Mouse (Mus musculus): ENCODE data around the gene Il12a. TPM values are rescaled to one million over a fixed set of nuclear protein-coding genes. Genes with fewer than 3 reads are reported as not detected.
"Not testable (repeated sequence)": the region's sequence is repeated elsewhere in the genome, so short reads cannot be mapped to it uniquely, and the experiment has no call there.

Gene Il12a
- polyA plus RNA-seq, 1 experiment from 2014 or later: 0.25 TPM

GRCm38 (mm10) chr3:68709198-68709797 is 18.9 kb downstream of the Il12a start:
- no peak; the same call in 1 of the 2 replicates for ATAC-seq (ENCODE audit: insufficient read depth, low FRiP score, low TSS enrichment)
- 63% methylated on average over 9 of the region's 9 CpGs for WGBS

DNA sequence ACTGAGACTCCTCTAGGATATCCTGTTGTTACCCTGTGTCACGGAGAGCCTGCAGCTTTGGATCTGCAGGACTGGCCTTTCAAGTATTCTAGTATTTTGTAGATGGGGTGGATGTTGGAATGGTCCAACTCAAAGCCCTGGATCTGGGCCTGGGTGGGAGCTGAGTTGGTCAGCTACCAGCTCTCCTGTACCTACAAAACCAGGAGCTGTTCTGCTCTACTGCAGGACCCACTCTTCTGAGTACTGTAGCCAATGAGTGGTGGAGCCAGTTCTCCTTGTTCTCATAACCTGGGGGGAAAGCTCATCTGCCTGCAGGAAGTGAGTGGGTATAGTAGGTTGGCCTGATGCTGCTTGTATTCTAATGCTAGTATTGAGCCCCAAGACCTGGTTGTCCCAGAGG is 20.0 kb downstream of the Il12a start:
- H3K9ac ChIP-seq (ENCODE audit: low read length): no peak overlapping the region
- ATAC-seq (ENCODE audit: insufficient read depth, low FRiP score, low TSS enrichment) (no peak), DNase-seq (ENCODE audit: low spot score) (no peak)
- no peaks in the 10 kb centered on the region for H3K4me1 ChIP-seq (ENCODE audit: control insufficient read depth, insufficient read depth, low read length)
- no peak overlapping the region for H3K4me3 ChIP-seq (ENCODE audit: low read depth, low read length)
- H3K36me3 ChIP-seq (ENCODE audit: control insufficient read depth, insufficient read depth, low read length): no peaks in the 10 kb centered on the region
- WGBS: 84% methylated on average over 1 of the region's 1 CpGs
- H3K9me3 ChIP-seq (ENCODE audit: control insufficient read depth, low read length): no peaks in the 10 kb centered on the region
- H3K27me3 ChIP-seq (ENCODE audit: control insufficient read depth, insufficient read depth, low read length): no peaks in the 10 kb centered on the region
- no peak overlapping the region for H3K27ac ChIP-seq (ENCODE audit: low read depth, low read length)
- H3K4me2 ChIP-seq (ENCODE audit: low read depth): no peak overlapping the region

More at GRCm38 (mm10) chr3:68709198-68709797, 18.9 kb downstream of the Il12a start:
- Histone ChIP-seq H3K27ac (ENCODE audit: low read depth, low read length) (no peak overlapping the region), H3K9me3 (ENCODE audit: control insufficient read depth, low read length) (no peaks in the 10 kb centered on the region), H3K4me3 (ENCODE audit: low read depth, low read length) (no peak overlapping the region), H3K4me2 (ENCODE audit: low read depth) (no peak overlapping the region), H3K27me3 (ENCODE audit: control insufficient read depth, insufficient read depth, low read length) (no peaks in the 10 kb centered on the region), H3K9ac (ENCODE audit: low read length) (no peak overlapping the region), H3K4me1 (ENCODE audit: control insufficient read depth, insufficient read depth, low read length) (no peaks in the 10 kb centered on the region), H3K36me3 (ENCODE audit: control insufficient read depth, insufficient read depth, low read length) (no peaks in the 10 kb centered on the region)
- DNase-seq (ENCODE audit: low spot score): peak; percentile 63

- Histone ChIP-seq H3K9me3 (ENCODE audit: control insufficient read depth, low read length) (no peaks in the 10 kb centered on the region), H3K27me3 (ENCODE audit: control insufficient read depth, insufficient read depth, low read length) (no peaks in the 10 kb centered on the region), H3K4me3 (ENCODE audit: low read depth, low read length) (no peak overlapping the region), H3K9ac (ENCODE audit: low read length) (no peak overlapping the region), H3K36me3 (ENCODE audit: control insufficient read depth, insufficient read depth, low read length) (no peaks in the 10 kb centered on the region), H3K4me1 (ENCODE audit: control insufficient read depth, insufficient read depth, low read length) (no peaks in the 10 kb centered on the region), H3K27ac (ENCODE audit: low read depth, low read length) (no peak overlapping the region), H3K4me2 (ENCODE audit: low read depth) (no peak overlapping the region)
- WGBS: 89% methylated on average over 5 of the region's 5 CpGs
- DNase-seq (ENCODE audit: low spot score) (no peak), ATAC-seq (ENCODE audit: insufficient read depth, low FRiP score, low TSS enrichment) (no peak)
Observed at GRCm38 (mm10) chr3:68711510-68711909, 21.1 kb downstream of the Il12a start.

- DNase-seq (ENCODE audit: low spot score): peak; percentile 65
- Histone ChIP-seq H3K9ac (ENCODE audit: low read length) (no peak overlapping the region), H3K4me1 (ENCODE audit: control insufficient read depth, insufficient read depth, low read length) (no peaks in the 10 kb centered on the region), H3K27me3 (ENCODE audit: control insufficient read depth, insufficient read depth, low read length) (no peaks in the 10 kb centered on the region), H3K4me3 (ENCODE audit: low read depth, low read length) (no peak overlapping the region), H3K36me3 (ENCODE audit: control insufficient read depth, insufficient read depth, low read length) (no peaks in the 10 kb centered on the region), H3K9me3 (ENCODE audit: control insufficient read depth, low read length) (no peaks in the 10 kb centered on the region), H3K27ac (ENCODE audit: low read depth, low read length) (no peak overlapping the region), H3K4me2 (ENCODE audit: low read depth) (no peak overlapping the region)
- ATAC-seq (ENCODE audit: insufficient read depth, low FRiP score, low TSS enrichment): no peak
- 15% methylated on average over 7 of the region's 7 CpGs for WGBS
Observed at GRCm38 (mm10) chr3:68713550-68713949, 23.1 kb downstream of the Il12a start.

DNA sequence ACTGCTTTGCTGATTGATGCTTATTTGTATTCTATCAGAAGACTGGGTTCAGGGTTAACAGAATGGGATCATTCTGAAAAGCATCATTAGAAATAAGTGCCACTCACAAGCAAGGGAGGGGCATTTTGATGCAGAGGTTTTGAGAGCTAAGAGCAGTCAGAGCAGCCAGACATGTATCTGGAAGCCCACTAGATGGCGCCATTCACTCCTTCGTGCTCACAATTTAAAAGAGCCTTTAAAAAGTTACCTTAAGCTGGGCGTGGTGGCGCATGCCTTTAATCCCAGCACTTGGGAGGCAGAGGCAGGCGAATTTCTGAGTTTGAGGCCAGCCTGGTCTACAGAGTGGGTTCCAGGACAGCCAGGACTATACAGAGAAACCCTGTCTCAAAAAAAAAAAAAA is 26.9 kb downstream of the Il12a start:
- not testable (repeated sequence) for H3K9ac ChIP-seq (ENCODE audit: low read length); H3K36me3 ChIP-seq (ENCODE audit: control insufficient read depth, insufficient read depth, low read length); ATAC-seq (ENCODE audit: insufficient read depth, low FRiP score, low TSS enrichment); H3K4me1 ChIP-seq (ENCODE audit: control insufficient read depth, insufficient read depth, low read length); H3K4me2 ChIP-seq (ENCODE audit: low read depth); H3K27ac ChIP-seq (ENCODE audit: low read depth, low read length); H3K27me3 ChIP-seq (ENCODE audit: control insufficient read depth, insufficient read depth, low read length); H3K9me3 ChIP-seq (ENCODE audit: control insufficient read depth, low read length); H3K4me3 ChIP-seq (ENCODE audit: low read depth, low read length)
- peak; percentile 45 for DNase-seq (ENCODE audit: low spot score)
- 41% methylated on average over 5 of the region's 5 CpGs for WGBS

GRCm38 (mm10) chr3:68719229-68719819 is 28.9 kb downstream of the Il12a start:
- WGBS: 76% methylated on average over 8 of the region's 8 CpGs
- no peak overlapping the region for H3K4me2 ChIP-seq (ENCODE audit: low read depth)
- H3K9me3 ChIP-seq (ENCODE audit: control insufficient read depth, low read length): no peaks in the 10 kb centered on the region
- H3K36me3 ChIP-seq (ENCODE audit: control insufficient read depth, insufficient read depth, low read length): no peaks in the 10 kb centered on the region
- H3K9ac ChIP-seq (ENCODE audit: low read length): no peak overlapping the region
- DNase-seq (ENCODE audit: low spot score): no peak
- H3K27ac ChIP-seq (ENCODE audit: low read depth, low read length): no peak overlapping the region
- H3K4me1 ChIP-seq (ENCODE audit: control insufficient read depth, insufficient read depth, low read length): no peaks in the 10 kb centered on the region
- H3K4me3 ChIP-seq (ENCODE audit: low read depth, low read length): no peak overlapping the region
- no peak for ATAC-seq (ENCODE audit: insufficient read depth, low FRiP score, low TSS enrichment)
- no peaks in the 10 kb centered on the region for H3K27me3 ChIP-seq (ENCODE audit: control insufficient read depth, insufficient read depth, low read length)

- no peaks in the 10 kb centered on the region for H3K27me3 ChIP-seq (ENCODE audit: control insufficient read depth, insufficient read depth, low read length)
- H3K9ac ChIP-seq (ENCODE audit: low read length): no peak overlapping the region
- no peak overlapping the region for H3K4me3 ChIP-seq (ENCODE audit: low read depth, low read length)
- ATAC-seq (ENCODE audit: insufficient read depth, low FRiP score, low TSS enrichment) (0 out of 2 replicates have a peak, but pooled peaks have one; percentile 41), DNase-seq (ENCODE audit: low spot score) (peak; percentile 72)
- H3K4me1 ChIP-seq (ENCODE audit: control insufficient read depth, insufficient read depth, low read length): no peaks in the 10 kb centered on the region
- H3K9me3 ChIP-seq (ENCODE audit: control insufficient read depth, low read length): no peaks in the 10 kb centered on the region
- H3K4me2 ChIP-seq (ENCODE audit: low read depth): no peak overlapping the region
- no peaks in the 10 kb centered on the region for H3K36me3 ChIP-seq (ENCODE audit: control insufficient read depth, insufficient read depth, low read length)
- no peak overlapping the region for H3K27ac ChIP-seq (ENCODE audit: low read depth, low read length)
- WGBS: 48% methylated on average over 13 of the region's 13 CpGs
Observed at GRCm38 (mm10) chr3:68720258-68720657, 29.8 kb downstream of the Il12a start.

GRCm38 (mm10) chr3:68741955-68742354 is 51.5 kb downstream of the Il12a start:
- Histone ChIP-seq H3K9ac (ENCODE audit: low read length) (no peak overlapping the region), H3K36me3 (ENCODE audit: control insufficient read depth, insufficient read depth, low read length) (no peaks in the 10 kb centered on the region), H3K4me1 (ENCODE audit: control insufficient read depth, insufficient read depth, low read length) (no peaks in the 10 kb centered on the region), H3K9me3 (ENCODE audit: control insufficient read depth, low read length) (no peaks in the 10 kb centered on the region), H3K4me2 (ENCODE audit: low read depth) (no peak overlapping the region), H3K27ac (ENCODE audit: low read depth, low read length) (no peak overlapping the region), H3K4me3 (ENCODE audit: low read depth, low read length) (no peak overlapping the region), H3K27me3 (ENCODE audit: control insufficient read depth, insufficient read depth, low read length) (no peaks in the 10 kb centered on the region)
- 75% methylated on average over 7 of the region's 7 CpGs for WGBS
- ATAC-seq (ENCODE audit: insufficient read depth, low FRiP score, low TSS enrichment) (no peak), DNase-seq (ENCODE audit: low spot score) (no peak)

Data from neural tube, embryonic 11.5 days (tissue).